Mouse (Mus musculus) midbrain, postnatal 0 days (tissue): ENCODE measurements around the gene Rab3a. TPM values are rescaled to one million over a fixed set of nuclear protein-coding genes. Genes with fewer than 3 reads are reported as not detected.

Experiments used
- ATAC-seq: fragments of 200-750 bp; cut with Nextera tagmentation; 2 replicates; pipeline ENCODE4 v1.8.0; 2017; ENCODE audit warnings: moderate number of reproducible peaks, mild to moderate bottlenecking, moderate TSS enrichment, moderate library complexity; ENCODE audit not compliant: low FRiP score
- DNase-seq: peaks from one replicate; pipeline ENCODE4 v3.0.0-alpha.2; 2015; ENCODE audit warnings: low spot score
- H3K27ac ChIP-seq: fragments of 300-500 bp; sonication (generic); 2 replicates; pipeline ENCODE4 v1.5.1; 2014; ENCODE audit warnings: low read depth, mild to moderate bottlenecking, low read length, mixed read lengths
- H3K27me3 ChIP-seq: fragments of 300-500 bp; sonication (generic); 2 replicates; pipeline ENCODE4 v1.6.1; 2014; ENCODE audit warnings: low read length, control low read depth, mixed read lengths; ENCODE audit not compliant: insufficient read depth
- H3K36me3 ChIP-seq: fragments of 300-500 bp; sonication (generic); 2 replicates; pipeline ENCODE4 v1.6.1; 2014; ENCODE audit warnings: low read length, control low read depth, mixed read lengths; ENCODE audit not compliant: insufficient read depth
- H3K4me1 ChIP-seq: fragments of 300-500 bp; sonication (generic); 2 replicates; pipeline ENCODE4 v1.6.1; 2014; ENCODE audit warnings: mild to moderate bottlenecking, control low read depth, antibody characterized with exemption, low read length, mixed read lengths; ENCODE audit not compliant: insufficient read depth
- H3K4me2 ChIP-seq: fragments of 300-500 bp; sonication (generic); 2 replicates; pipeline ENCODE4 v1.6.1; 2014; ENCODE audit warnings: low read depth, mild to moderate bottlenecking, low read length, mixed read lengths; ENCODE audit not compliant: poor library complexity, severe bottlenecking
- H3K4me3 ChIP-seq: fragments of 300-500 bp; sonication (generic); 2 replicates; pipeline ENCODE4 v1.5.1; 2014; ENCODE audit warnings: low read depth, mild to moderate bottlenecking, low read length, moderate library complexity
- H3K9ac ChIP-seq: fragments of 300-500 bp; sonication (generic); replicated peaks from 2 replicates; pipeline ENCODE4 v1.6.1; 2014; ENCODE audit warnings: mild to moderate bottlenecking, low read length, moderate library complexity, mixed read lengths; ENCODE audit not compliant: poor library complexity, severe bottlenecking
- H3K9me3 ChIP-seq: fragments of 300-500 bp; sonication (generic); 2 replicates; pipeline ENCODE4 v1.6.1; 2016; ENCODE audit warnings: low read length, control low read depth
- CTCF ChIP-seq: IDR thresholded peaks from 2 replicates; pipeline ENCODE4 v1.5.1; 2016; ENCODE audit warnings: antibody characterized with exemption, mild to moderate bottlenecking
- WGBS: fragments of 180-500 bp; shearing (Covaris S2); extraction: QIAGEN DNeasy Blood & Tissue Kit; methylation state at CpG from one replicate; pipeline ENCODE4 v1.1.7; 2014; 5-methylcytosine and 5-hydroxymethylcytosine counted together
- polyA plus RNA-seq: library from polyadenylated mRNA; unstranded; fragments of >200 nt; fragmentation: Nextera tagmentation; extraction: Ambion mirVana; gene quantifications from 2 replicates; pipeline ENCODE4 v1.2.1, GENCODE M21; 2015
- total RNA-seq: library from RNA; depleted of rRNA; stranded (reverse); fragments of >200 nt; gene quantifications from 2 replicates; pipeline ENCODE4 v1.2.3, GENCODE M21; 2014

The Rab3a gene
- total and polyA plus RNA-seq, 2 experiments from 2014 or later = 670 to 726 TPM

DNA sequence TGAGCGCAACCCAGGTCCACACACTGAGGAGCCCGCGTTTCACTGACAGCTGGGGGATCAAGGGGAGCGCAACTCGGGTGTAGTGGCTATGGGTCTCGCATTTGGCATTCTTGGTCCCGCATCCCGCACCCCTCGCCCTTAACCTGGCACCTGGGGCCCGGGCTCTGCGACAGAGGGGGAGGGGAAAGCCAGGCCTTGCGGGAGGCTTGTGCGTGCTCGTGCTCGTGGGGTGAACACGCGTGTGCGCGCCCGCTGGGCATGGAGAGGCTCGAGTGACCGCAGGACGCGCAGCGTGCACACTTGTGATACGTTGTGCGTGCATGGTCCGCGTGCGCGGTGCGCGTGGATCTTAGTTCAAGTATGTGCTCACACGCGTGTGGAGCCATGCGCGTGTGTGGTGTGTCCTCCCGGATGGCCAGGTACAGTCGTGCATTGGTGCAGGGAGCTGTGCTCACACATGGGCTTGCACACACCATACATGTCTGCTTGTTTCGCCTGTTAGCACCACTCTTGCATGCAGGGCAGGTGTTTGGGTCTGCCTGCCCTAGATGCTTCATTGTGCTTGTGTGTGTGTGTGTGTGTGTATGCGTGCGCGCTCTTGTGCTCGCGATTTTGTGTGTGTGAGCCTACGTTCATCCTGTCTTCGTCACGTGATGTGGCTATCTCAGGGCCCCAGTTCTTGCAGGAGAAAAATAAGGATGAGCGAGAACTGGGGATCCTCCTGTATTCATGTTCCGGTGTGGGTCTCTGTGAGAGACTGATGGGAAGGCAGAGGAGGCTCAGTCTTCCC lies 587 bp downstream of the Rab3a start:
- TF ChIP-seq CTCF = no peak
- Histone ChIP-seq H3K27ac (peak overlapping the region; percentile 95), H3K27me3 (no peaks in the 10 kb centered on the region), H3K36me3 (peaks cover 25% of the 10 kb centered on the region), H3K4me1 (peaks cover 7% of the 10 kb centered on the region; the same call in 1 of the 2 replicates), H3K9me3 (no peaks in the 10 kb centered on the region), H3K9ac (peak overlapping the region; percentile 99), H3K4me3 (peak overlapping the region; percentile 74), H3K4me2 (peak overlapping the region; percentile 68)
- peak; percentile 72 for ATAC-seq
- peak; percentile 86 for DNase-seq
- 11% methylated on average over 50 of the region's 50 CpGs for whole genome bisulfite sequencing

DNA sequence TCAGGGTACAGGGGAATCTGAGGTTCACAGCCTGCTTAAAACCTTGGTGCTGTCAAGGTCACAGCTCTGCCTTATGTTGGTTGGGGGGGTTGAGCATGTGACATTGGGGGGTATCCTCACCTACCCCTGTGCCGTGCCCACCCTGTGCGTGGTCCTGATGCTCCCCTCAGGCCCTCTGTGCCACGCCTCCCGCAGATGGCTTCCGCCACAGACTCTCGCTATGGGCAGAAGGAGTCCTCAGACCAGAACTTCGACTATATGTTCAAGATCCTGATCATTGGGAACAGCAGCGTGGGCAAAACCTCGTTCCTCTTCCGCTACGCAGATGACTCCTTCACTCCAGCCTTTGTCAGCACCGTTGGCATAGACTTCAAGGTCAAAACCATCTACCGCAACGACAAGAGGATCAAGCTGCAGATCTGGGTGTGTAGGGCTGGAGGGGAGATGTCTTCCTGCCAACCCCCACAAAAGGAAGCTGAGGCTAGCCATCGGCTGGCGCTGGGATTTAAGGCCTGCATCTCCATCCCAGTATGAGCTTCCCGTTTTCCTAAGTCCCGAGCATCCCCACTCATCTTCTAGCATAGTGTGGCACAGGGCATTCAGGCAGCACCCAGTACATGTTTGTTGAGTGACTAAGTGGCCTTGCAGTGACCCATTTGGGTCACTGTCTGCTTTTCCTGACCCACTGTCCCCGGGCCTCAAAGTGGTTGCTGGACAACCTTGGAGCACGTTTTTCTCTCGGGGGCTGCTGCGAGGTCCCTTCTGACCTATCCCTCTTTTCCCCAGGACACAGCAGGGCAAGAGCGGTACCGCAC lies 1.4 kb downstream of the Rab3a start:
- peak overlapping the region; percentile 68 for H3K4me2 ChIP-seq
- H3K27me3 ChIP-seq = no peaks in the 10 kb centered on the region
- no peak overlapping the region for H3K27ac ChIP-seq
- peak overlapping the region; percentile 74 for H3K4me3 ChIP-seq
- no peak for TF ChIP-seq CTCF
- peaks cover 10% of the 10 kb centered on the region; the same call in 1 of the 2 replicates for H3K4me1 ChIP-seq
- DNase-seq (no peak), ATAC-seq (no peak)
- no peaks in the 10 kb centered on the region for H3K9me3 ChIP-seq
- H3K36me3 ChIP-seq = peaks cover 25% of the 10 kb centered on the region
- peak overlapping the region; percentile 99 for H3K9ac ChIP-seq
- 83% methylated on average over 24 of the region's 24 CpGs for WGBS

DNA sequence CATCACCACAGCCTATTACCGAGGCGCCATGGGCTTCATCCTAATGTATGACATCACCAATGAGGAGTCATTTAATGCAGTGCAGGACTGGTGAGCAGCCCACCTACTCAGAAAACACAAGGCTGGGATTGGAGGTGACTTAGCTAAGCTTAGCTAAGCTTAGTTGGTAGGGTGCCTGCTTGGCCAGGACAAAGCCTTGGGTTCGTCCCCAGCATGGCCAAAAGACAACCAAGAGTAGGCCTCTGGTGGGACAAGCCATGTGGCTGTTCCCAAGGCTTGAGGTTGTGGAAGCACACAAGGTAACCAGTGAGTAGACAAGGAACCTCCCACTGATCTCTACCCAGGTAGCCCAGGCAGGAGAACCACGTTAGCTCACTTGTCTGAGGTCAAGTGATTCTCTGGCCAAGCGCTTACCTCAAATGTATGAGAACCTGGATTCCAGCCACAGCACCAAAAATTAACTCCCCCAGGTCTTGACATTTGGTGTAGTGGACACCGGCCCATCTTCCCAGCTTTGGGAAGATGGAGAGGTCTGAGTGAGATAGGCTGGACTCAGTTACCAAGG lies 2.1 kb downstream of the Rab3a start:
- no peak for TF ChIP-seq CTCF
- Histone ChIP-seq H3K27ac (no peak overlapping the region), H3K27me3 (no peaks in the 10 kb centered on the region), H3K4me3 (no peak overlapping the region), H3K4me2 (no peak overlapping the region), H3K4me1 (peaks cover 10% of the 10 kb centered on the region; the same call in 1 of the 2 replicates), H3K9ac (no peak overlapping the region), H3K36me3 (peaks cover 25% of the 10 kb centered on the region), H3K9me3 (no peaks in the 10 kb centered on the region)
- WGBS = 93% methylated on average over 6 of the region's 6 CpGs
- ATAC-seq = no peak
- DNase-seq = no peak

DNA sequence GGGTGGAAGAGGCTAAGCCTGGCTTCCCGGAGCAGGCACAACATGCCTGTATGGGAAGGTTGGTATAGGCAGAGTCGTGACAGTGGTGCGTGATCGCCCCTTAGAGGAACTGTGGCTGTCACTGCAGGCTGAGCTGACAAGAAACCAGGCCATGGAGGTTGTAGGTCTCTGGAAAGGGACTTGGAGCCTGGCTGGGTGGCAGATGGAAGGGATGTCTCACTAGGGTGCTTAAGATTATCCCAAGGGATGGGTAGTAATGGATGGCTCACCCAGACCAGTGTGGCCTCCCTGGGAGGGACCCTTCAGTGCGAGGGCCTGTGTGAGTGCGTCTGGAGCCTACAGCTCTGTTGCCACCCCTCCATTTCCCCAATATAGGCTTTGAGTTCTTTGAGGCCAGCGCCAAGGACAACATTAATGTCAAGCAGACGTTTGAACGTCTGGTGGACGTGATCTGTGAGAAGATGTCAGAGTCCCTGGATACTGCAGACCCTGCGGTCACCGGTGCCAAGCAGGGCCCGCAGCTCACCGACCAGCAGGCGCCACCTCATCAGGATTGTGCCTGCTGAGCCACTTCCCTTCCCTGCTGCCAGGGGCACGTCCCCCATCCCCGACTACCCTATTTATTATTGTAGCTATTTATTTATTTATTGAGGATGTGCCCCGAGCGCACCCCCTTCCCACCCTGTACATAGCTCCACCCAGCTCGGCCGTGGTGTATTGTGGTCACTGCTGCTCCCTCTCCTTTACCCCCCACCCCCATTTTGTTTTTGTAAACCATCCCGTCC lies 3.2 kb downstream of the Rab3a start:
- no peak overlapping the region for H3K27ac ChIP-seq
- H3K9ac ChIP-seq = no peak overlapping the region
- TF ChIP-seq CTCF = peak; percentile 58
- H3K9me3 ChIP-seq = no peaks in the 10 kb centered on the region
- H3K4me2 ChIP-seq = no peak overlapping the region
- WGBS = 64% methylated on average over 22 of the region's 22 CpGs
- no peak overlapping the region for H3K4me3 ChIP-seq
- peaks cover 10% of the 10 kb centered on the region; the same call in 1 of the 2 replicates for H3K4me1 ChIP-seq
- H3K27me3 ChIP-seq = no peaks in the 10 kb centered on the region
- ATAC-seq = no peak
- peaks cover 25% of the 10 kb centered on the region for H3K36me3 ChIP-seq
- peak; percentile 51 for DNase-seq

DNA sequence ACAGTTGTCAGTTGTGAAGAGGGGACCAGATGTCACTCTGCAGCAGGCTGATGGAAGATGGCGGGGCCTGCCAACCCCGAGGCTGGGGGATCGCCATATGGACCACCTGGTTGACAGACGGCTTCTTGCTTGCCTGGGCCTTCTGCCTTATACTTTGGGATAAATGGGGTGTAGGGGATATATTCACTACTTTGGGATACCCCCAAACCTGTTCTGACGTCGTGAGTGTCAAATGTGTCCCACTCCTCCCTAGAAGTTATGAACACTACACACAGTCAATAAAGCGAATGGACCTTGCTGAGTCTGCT lies 3.8 kb downstream of the Rab3a start:
- no peaks in the 10 kb centered on the region for H3K9me3 ChIP-seq
- no peaks in the 10 kb centered on the region for H3K27me3 ChIP-seq
- peaks cover 10% of the 10 kb centered on the region; the same call in 1 of the 2 replicates for H3K4me1 ChIP-seq
- H3K36me3 ChIP-seq = peaks cover 25% of the 10 kb centered on the region
- ATAC-seq = no peak
- no peak for TF ChIP-seq CTCF
- H3K9ac ChIP-seq = no peak overlapping the region
- DNase-seq = peak; percentile 64
- no peak overlapping the region for H3K4me2 ChIP-seq
- 80% methylated on average over 7 of the region's 7 CpGs for WGBS
- no peak overlapping the region for H3K27ac ChIP-seq
- H3K4me3 ChIP-seq = no peak overlapping the region
